Mouse (Mus musculus): ENCODE measurements around the gene Grin2d. TPM values are rescaled to one million over a fixed set of nuclear protein-coding genes. Genes with fewer than 3 reads are reported as not detected.

Grin2d gene
- polyA plus RNA-seq, 3 experiments from 2014 or later, result not detected

DNA sequence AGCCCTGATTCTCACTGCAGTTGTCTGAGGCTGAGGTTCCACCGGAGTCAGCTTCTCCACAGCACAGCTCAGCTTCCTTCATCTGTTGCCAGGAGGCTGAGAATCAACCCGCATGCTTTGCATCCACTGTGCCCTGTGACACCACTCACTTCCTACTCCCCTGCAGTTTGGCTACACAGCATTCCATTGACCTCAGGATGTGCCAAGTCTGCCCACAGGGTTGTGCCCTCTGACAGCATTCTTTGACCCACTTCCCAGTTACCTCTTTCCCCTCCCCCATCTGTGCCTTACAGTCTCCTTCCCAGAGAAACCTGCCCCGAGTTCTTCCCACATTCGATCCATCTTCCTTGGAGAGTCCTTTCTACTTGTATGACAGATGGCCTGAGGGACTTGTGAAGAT lies 95.9 kb downstream of the Grin2d start:
- no peak for ATAC-seq

Other genes starting within 250 kb of the Grin2d start
- not detected for gene Mamstr, start 238.4 kb downstream of the Grin2d start, polyA plus RNA-seq (2017; shearing (Covaris generic))
- gene Fut2, start 212.0 kb downstream of the Grin2d start, polyA plus RNA-seq (2017; shearing (Covaris generic)), result not detected
- not detected for gene Ntn5, start 194.4 kb downstream of the Grin2d start, polyA plus RNA-seq (2017; shearing (Covaris generic))
- gene Sec1, start 184.0 kb downstream of the Grin2d start, polyA plus RNA-seq (2017; shearing (Covaris generic)), result under 1 TPM in 1 of 3 experiments, not detected in 2; 0.22 TPM
- gene Car11, start 178.5 kb downstream of the Grin2d start, polyA plus RNA-seq (2017; shearing (Covaris generic)), result 1 to 10 TPM in 2 of 3 experiments, not detected in 1; 1.5 TPM
- 1 to 10 TPM; 3.1 to 8.6 (median 6.5) TPM for gene Dbp, start 173.3 kb downstream of the Grin2d start, polyA plus RNA-seq (2017; shearing (Covaris generic))
- gene Rpl18, start 162.9 kb downstream of the Grin2d start, polyA plus RNA-seq (2017; shearing (Covaris generic)), result 1,000 to 10,000 TPM; 1,609 to 2,946 (median 2,383) TPM
- gene Sphk2, start 160.4 kb downstream of the Grin2d start, polyA plus RNA-seq (2017; shearing (Covaris generic)), result 10 to 100 TPM; 12.1 to 17.3 (median 15.5) TPM
- gene Fam83e, start 157.2 kb downstream of the Grin2d start, polyA plus RNA-seq (2017; shearing (Covaris generic)), result under 1 TPM in 2 of 3 experiments, not detected in 1; 0.63 to 0.80 TPM
- gene Spaca4, start 152.6 kb downstream of the Grin2d start, polyA plus RNA-seq (2017; shearing (Covaris generic)), result not detected
- gene Lmtk3, start 94.6 kb downstream of the Grin2d start, polyA plus RNA-seq (2017; shearing (Covaris generic)), result under 1 TPM in 1 of 3 experiments, not detected in 2; 0.58 TPM
- gene Sult2b1, start 93.7 kb downstream of the Grin2d start, polyA plus RNA-seq (2017; shearing (Covaris generic)), result 1 to 10 TPM; 3.4 to 6.4 (median 3.8) TPM
- 10 to 100 TPM; 11.9 to 19.8 (median 16.7) TPM for gene Cyth2, start 63.8 kb downstream of the Grin2d start, polyA plus RNA-seq (2017; shearing (Covaris generic))
- gene Kcnj14, start 53.6 kb downstream of the Grin2d start, polyA plus RNA-seq (2017; shearing (Covaris generic)), result not detected
- gene Grwd1, start 47.4 kb downstream of the Grin2d start, polyA plus RNA-seq (2017; shearing (Covaris generic)), result 10 to 100 TPM; 16.5 to 29.3 (median 27.2) TPM
- gene Kdelr1, start 5.6 kb downstream of the Grin2d start, polyA plus RNA-seq (2017; shearing (Covaris generic)), result 10 to 100 TPM; 18.9 to 39.3 (median 36.9) TPM
- under 1 TPM in 1 of 3 experiments, not detected in 2; 0.52 TPM for gene Syngr4, start 18.3 kb upstream of the Grin2d start, polyA plus RNA-seq (2017; shearing (Covaris generic))
- 1 to 10 TPM; 3.7 to 7.0 (median 5.0) TPM for gene Tmem143, start 18.6 kb upstream of the Grin2d start, polyA plus RNA-seq (2017; shearing (Covaris generic))
- 100 to 1,000 TPM; 512 to 771 (median 583) TPM for gene Emp3, start 43.0 kb upstream of the Grin2d start, polyA plus RNA-seq (2017; shearing (Covaris generic))
- gene Ccdc114, start 45.7 kb upstream of the Grin2d start, polyA plus RNA-seq (2017; shearing (Covaris generic)), result 1 to 10 TPM; 1.4 to 1.8 (median 1.4) TPM
- gene Abcc6, start 151.9 kb upstream of the Grin2d start, polyA plus RNA-seq (2017; shearing (Covaris generic)), result not detected
- gene Nomo1, start 155.3 kb upstream of the Grin2d start, polyA plus RNA-seq (2017; shearing (Covaris generic)), result 10 to 100 TPM; 18.2 to 22.0 (median 21.4) TPM
- gene Kcnj11, start 222.4 kb upstream of the Grin2d start, polyA plus RNA-seq (2017; shearing (Covaris generic)), result not detected

Measured in inflammation-experienced regulatory T-cells, adult 6 months (primary cell).